Mouse (Mus musculus): ENCODE measurements around the gene Dlg2.

DNA sequence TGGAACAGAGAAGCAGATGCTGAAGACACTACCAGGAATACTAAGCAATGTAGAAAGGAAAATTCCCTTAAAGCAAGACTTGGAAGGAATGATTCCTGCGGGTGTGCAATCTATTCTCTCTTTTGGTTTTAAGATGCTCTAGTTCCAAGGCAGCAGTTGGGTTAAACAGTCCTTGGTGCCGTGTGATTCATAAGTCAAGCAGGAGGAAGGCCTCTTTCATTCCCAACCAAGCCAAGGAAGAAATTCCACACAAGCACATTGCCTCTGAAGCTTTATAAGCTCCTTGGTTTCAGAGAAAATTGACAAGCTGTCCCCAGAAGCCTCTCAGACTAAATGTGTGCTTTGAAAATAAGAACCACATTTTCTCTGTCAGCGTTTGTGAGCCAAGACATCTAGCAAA lies 1309.4 kb downstream of the Dlg2 start:
- TF ChIP-seq POLR2A (IDR thresholded peaks at IDR 0.05; ENCODE audit: borderline replicate concordance, low read depth, low read length): no peak
- TF ChIP-seq CTCF (IDR thresholded peaks at IDR 0.05; ENCODE audit: low read depth, low read length): no peak

Measured in bone marrow macrophage, adult 2 months (primary cell).